ENCODE assay signal across 8 mouse cellular contexts in the genomic region with DNA sequence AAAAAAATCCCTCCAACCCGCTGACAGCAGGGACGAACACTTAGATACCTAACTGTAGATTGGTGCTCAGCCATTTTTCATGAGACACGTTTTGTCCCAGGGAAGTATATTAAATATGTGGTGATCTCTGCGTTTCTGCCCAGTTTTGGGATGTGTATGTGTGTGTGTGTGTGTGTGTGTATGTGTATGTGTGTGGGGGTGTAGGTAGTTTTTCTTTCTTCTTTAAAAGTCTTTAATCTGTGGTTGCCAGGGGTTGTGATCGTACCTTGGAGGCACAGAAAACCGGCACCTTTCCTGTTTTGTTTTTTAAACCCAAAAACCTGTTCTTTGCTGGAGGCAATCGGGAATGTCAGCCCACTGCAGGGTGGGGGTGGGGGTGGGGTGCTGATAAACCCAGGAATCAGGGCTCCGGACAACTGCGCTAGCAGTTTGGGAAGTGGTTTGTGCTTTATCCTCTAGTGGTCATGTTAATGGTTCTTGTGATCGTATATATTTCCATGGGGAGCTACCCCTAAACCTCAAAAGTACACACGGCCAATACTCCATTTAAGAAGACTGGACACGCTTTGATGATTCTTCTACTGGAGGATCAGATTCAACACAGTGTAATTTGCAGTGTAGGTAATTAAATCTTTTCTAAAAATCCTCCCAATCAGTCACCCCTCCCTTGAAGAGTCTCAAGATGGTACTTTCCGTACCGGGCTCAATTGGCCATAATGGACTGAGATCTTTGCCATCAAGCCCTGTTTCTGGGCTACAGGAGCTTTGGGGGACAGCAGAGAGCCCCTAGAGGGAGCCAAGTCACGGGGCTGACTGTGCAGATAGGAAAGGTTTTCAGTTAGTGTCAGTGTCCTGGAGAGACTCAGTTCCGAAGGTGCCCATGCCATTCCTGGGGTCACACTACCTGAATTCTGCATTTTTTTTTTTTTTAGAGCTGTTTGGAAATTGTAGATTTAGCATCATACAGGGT. TPM values are rescaled to one million over a fixed set of nuclear protein-coding genes. Genes with fewer than 3 reads are reported as not detected.
DNase-seq lines count a peak whose midpoint lies in the region; ATAC-seq lines count a peak whose summit lies in the region.

No protein-coding gene starts in this region.

- DNase-seq in left cerebral cortex, postnatal 4 days = peak; percentile 26
- DNase-seq in left cerebral cortex, postnatal 14 days (ENCODE audit: low spot score in 2 of 2) = no peak
- DNase-seq in embryonic facial prominence, embryonic 11.5 days (ENCODE audit: low spot score) = peak; percentile 22
- DNase-seq in lung, postnatal 36 days = peak; percentile 42
- DNase-seq in right cerebral cortex, postnatal 4 days = no peak
- DNase-seq in urinary bladder, postnatal 14 days (ENCODE audit: low spot score) = no peak
- DNase-seq in ovary, postnatal 10 days (ENCODE audit: low spot score) = no peak

- 13% methylated on average over 16 of the region's 16 CpGs for WGBS in embryonic facial prominence, embryonic 11.5 days
- WGBS in hindbrain, embryonic 16.5 days = 14% methylated on average over 16 of the region's 16 CpGs

- no peaks in the 10 kb centered on the region for H3K9me3 ChIP-seq in embryonic facial prominence, embryonic 11.5 days (replicated peaks; ENCODE audit: control insufficient read depth, low read length)
- H3K9me3 ChIP-seq in hindbrain, embryonic 16.5 days (ENCODE audit: control insufficient read depth, low read length) = no peaks in the 10 kb centered on the region

- H3K36me3 ChIP-seq in embryonic facial prominence, embryonic 11.5 days (replicated peaks; ENCODE audit: control insufficient read depth, insufficient read depth, low read depth, low read length) = no peaks in the 10 kb centered on the region
- no peaks in the 10 kb centered on the region for H3K36me3 ChIP-seq in hindbrain, embryonic 16.5 days (ENCODE audit: control insufficient read depth, insufficient read depth, low read length)

- intact Hi-C loops in left cerebral cortex, postnatal 4 days (cut with DNase I) = no loop called here
- intact Hi-C loops in left cerebral cortex, postnatal 14 days (cut with DNase I) = no loop called here

- no peak overlapping the region for H3K27ac ChIP-seq in embryonic facial prominence, embryonic 11.5 days (replicated peaks; ENCODE audit: low read depth, low read length)
- peak overlapping the region; percentile 86 for H3K27ac ChIP-seq in hindbrain, embryonic 16.5 days (ENCODE audit: low read depth, low read length)

- no peaks in the 10 kb centered on the region for H3K27me3 ChIP-seq in embryonic facial prominence, embryonic 11.5 days (ENCODE audit: control insufficient read depth, insufficient read depth, low read length)
- H3K27me3 ChIP-seq in hindbrain, embryonic 16.5 days (replicated peaks; ENCODE audit: control insufficient read depth, insufficient read depth, low read length) = no peaks in the 10 kb centered on the region

- peak overlapping the region; percentile 54 for H3K4me3 ChIP-seq in embryonic facial prominence, embryonic 11.5 days (ENCODE audit: low read depth, low read length)
- H3K4me3 ChIP-seq in hindbrain, embryonic 16.5 days (ENCODE audit: low read length) = peak overlapping the region; percentile 64

- H3K4me2 ChIP-seq in embryonic facial prominence, embryonic 11.5 days (ENCODE audit: low read depth, low read length) = peak overlapping the region; percentile 58
- peak overlapping the region; percentile 79 for H3K4me2 ChIP-seq in hindbrain, embryonic 16.5 days (ENCODE audit: low read length)

- no peak for ATAC-seq in embryonic facial prominence, embryonic 11.5 days (replicated peaks; ENCODE audit: insufficient number of reproducible peaks, low FRiP score, low TSS enrichment, low read depth)
- no peak for ATAC-seq in hindbrain, embryonic 16.5 days

- no peaks in the 10 kb centered on the region for H3K4me1 ChIP-seq in embryonic facial prominence, embryonic 11.5 days (ENCODE audit: control insufficient read depth, insufficient read depth, low read length)
- peaks cover 12% of the 10 kb centered on the region for H3K4me1 ChIP-seq in hindbrain, embryonic 16.5 days (ENCODE audit: control insufficient read depth, insufficient read depth, low read depth, low read length)

- H3K9ac ChIP-seq in embryonic facial prominence, embryonic 11.5 days (replicated peaks; ENCODE audit: low read length) = peak overlapping the region; percentile 66
- H3K9ac ChIP-seq in hindbrain, embryonic 16.5 days (ENCODE audit: low read depth, low read length) = peak overlapping the region; percentile 82

RNA-seq across cellular contexts. Expression of a gene that starts 1.4 kb away (rescaled TPM):
- total RNA-seq in left cerebral cortex, postnatal 4 days (2021) = 10 to 100 TPM; 14.9 to 18.7 TPM
- 10 to 100 TPM; 15.5 to 17.3 TPM for total RNA-seq in left cerebral cortex, postnatal 14 days (2021)
- polyA plus RNA-seq in embryonic facial prominence, embryonic 11.5 days (2014; fragmentation: Nextera tagmentation; extraction: Ambion mirVana) = 5.5 and 8.2 TPM in 2 replicates
- 4.3 and 4.4 TPM in 2 replicates for polyA plus RNA-seq in hindbrain, embryonic 16.5 days (2015; fragmentation: Nextera tagmentation; extraction: Ambion mirVana)

Comparison
In these comparisons a context has a peak if more than half of its experiments do, and no peak if none do; other contexts are left out.
1. DNase-seq: peak in left cerebral cortex, postnatal 4 days (single experiment), embryonic facial prominence, embryonic 11.5 days (single experiment) and lung, postnatal 36 days (single experiment); none in left cerebral cortex, postnatal 14 days (0 of 2), right cerebral cortex, postnatal 4 days (single experiment), urinary bladder, postnatal 14 days (single experiment) and ovary, postnatal 10 days (single experiment).